Mouse (Mus musculus) E14TG2a.4 (cell line): ENCODE results near the gene Pitpnm3.

Experiments used
- CTCF ChIP-seq: conservative IDR thresholded peaks from 2 replicates; pipeline ENCODE4 v1.5.1; 2014; ENCODE audit warnings: low read length
- NANOG ChIP-seq: IDR thresholded peaks from 2 replicates; pipeline ENCODE4 v1.6.1; 2014; ENCODE audit warnings: borderline replicate concordance, low read length, mixed read lengths
- POU5F1 ChIP-seq: IDR thresholded peaks from 2 replicates; pipeline ENCODE4 v1.6.1; 2014; ENCODE audit warnings: low read length, borderline replicate concordance

- no peak for TF ChIP-seq CTCF
- TF ChIP-seq POU5F1 = no peak
- no peak for TF ChIP-seq NANOG
Observed at GRCm38 (mm10) chr11:72000194-72000593, 135.4 kb downstream of the Pitpnm3 start.
